Mouse (Mus musculus): ENCODE data around the gene H2al1j. TPM values are rescaled to one million over a fixed set of nuclear protein-coding genes. Genes with fewer than 3 reads are reported as not detected.
"Not testable (repeated sequence)": the region's sequence is repeated elsewhere in the genome, so short reads cannot be mapped to it uniquely, and the experiment has no call there.

The H2al1j gene
- polyA plus RNA-seq (2014; fragmentation: Nextera tagmentation; extraction: Ambion mirVana) = not detected in 2 replicates

DNA sequence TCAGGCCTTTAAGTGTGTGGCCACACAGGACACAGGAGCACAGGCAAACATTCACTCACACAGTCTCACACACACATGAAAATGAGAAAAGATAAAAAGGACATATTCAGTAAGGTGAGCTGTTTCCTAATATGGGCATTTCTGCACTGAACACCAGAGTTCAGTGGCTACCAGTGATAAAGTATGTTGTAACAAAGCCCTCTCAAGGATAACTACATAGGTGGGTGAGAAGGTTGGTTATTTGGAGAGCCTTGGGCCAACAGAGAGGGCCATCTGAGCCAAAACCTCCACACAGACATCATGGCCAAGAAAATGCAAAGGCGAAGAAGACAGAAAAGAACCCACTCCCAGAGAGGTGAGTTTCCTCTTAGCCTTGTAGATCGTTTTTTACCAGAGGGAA is at the start of gene H2al1j:
TSS of gene H2al1j (plus strand) at position 301 of the 400 bp plus-strand sequence.
- DNase-seq (ENCODE audit: low spot score); H3K27ac ChIP-seq; H3K9ac ChIP-seq; ATAC-seq (ENCODE audit: low FRiP score); H3K4me1 ChIP-seq (replicated peaks; ENCODE audit: control insufficient read depth, insufficient read depth, low read length); H3K9me3 ChIP-seq (ENCODE audit: control insufficient read depth, low read length); H3K4me2 ChIP-seq (replicated peaks); H3K36me3 ChIP-seq (replicated peaks; ENCODE audit: control insufficient read depth, insufficient read depth); H3K4me3 ChIP-seq (replicated peaks; ENCODE audit: low read length); H3K27me3 ChIP-seq (ENCODE audit: control insufficient read depth, insufficient read depth, low read length): not testable (repeated sequence)
- 97% methylated on average over 2 of the region's 2 CpGs for WGBS

DNA sequence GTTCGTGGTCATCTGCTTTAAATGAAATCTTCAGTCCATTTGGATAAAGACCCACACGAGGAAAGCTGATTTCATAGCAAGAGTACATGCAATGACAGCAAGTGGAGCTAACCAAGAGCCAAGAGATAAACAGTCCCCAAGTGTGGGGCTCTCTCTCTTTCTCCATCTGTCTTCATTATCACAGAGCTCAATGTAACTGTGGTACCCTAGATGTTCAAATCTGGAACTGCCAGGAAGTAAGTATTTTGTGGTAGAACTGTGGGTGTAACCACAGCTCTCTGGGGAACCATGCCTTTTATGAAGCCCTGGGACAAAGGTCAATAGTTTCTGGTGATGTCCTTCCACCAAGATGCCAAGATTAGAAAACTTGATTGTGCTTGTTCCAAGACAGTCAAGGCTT is 46.9 kb upstream of the H2al1j start:
- H3K9me3 ChIP-seq (ENCODE audit: control insufficient read depth, low read length) = no peaks in the 10 kb centered on the region
- no peaks in the 10 kb centered on the region for H3K4me1 ChIP-seq (replicated peaks; ENCODE audit: control insufficient read depth, insufficient read depth, low read length)
- ATAC-seq (ENCODE audit: low FRiP score) = no peak
- no peak for DNase-seq (ENCODE audit: low spot score)
- H3K4me2 ChIP-seq (replicated peaks) = no peak overlapping the region
- H3K27me3 ChIP-seq (ENCODE audit: control insufficient read depth, insufficient read depth, low read length) = no peaks in the 10 kb centered on the region
- no peak overlapping the region for H3K9ac ChIP-seq
- WGBS = 69% methylated on average over 2 of the region's 2 CpGs
- H3K27ac ChIP-seq = no peak overlapping the region
- no peak overlapping the region for H3K4me3 ChIP-seq (replicated peaks; ENCODE audit: low read length)
- H3K36me3 ChIP-seq (replicated peaks; ENCODE audit: control insufficient read depth, insufficient read depth) = no peaks in the 10 kb centered on the region

DNA sequence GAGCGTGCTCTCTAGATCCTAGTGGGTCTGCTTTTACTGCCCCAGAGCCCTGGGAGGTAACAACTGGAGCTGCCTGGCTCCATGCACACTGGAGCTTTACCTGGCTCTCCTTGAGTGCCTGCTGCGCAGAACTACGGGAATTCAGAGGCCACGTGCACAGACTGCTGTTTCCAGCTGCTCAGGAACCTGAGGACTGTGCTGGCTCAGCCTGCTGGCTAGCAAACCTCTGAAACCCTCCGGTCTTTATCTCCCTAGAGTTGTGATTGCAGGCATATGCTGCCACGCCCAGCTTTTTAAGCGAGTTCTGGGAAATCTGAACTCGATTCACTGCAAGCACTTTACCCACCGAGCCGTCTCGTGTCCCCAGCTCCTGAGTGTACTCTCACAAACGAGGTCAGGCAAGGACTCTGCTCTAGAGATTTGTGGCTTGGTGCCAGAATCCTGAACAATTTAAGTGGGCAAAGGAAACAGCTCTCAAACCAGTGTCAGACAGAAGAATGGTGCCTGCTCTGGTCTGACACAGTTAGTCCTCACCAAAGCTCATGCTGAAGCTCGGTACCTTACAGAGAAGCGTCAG is 39.2 kb upstream of the H2al1j start:
- WGBS = 80% methylated on average over 14 of the region's 14 CpGs
- H3K27me3 ChIP-seq (ENCODE audit: control insufficient read depth, insufficient read depth, low read length) = no peaks in the 10 kb centered on the region
- H3K9me3 ChIP-seq (ENCODE audit: control insufficient read depth, low read length) = no peaks in the 10 kb centered on the region
- H3K27ac ChIP-seq = no peak overlapping the region
- H3K4me1 ChIP-seq (replicated peaks; ENCODE audit: control insufficient read depth, insufficient read depth, low read length) = no peaks in the 10 kb centered on the region
- no peak overlapping the region for H3K9ac ChIP-seq
- no peaks in the 10 kb centered on the region for H3K36me3 ChIP-seq (replicated peaks; ENCODE audit: control insufficient read depth, insufficient read depth)
- DNase-seq (ENCODE audit: low spot score) (no peak), ATAC-seq (ENCODE audit: low FRiP score) (no peak)
- no peak overlapping the region for H3K4me2 ChIP-seq (replicated peaks)
- no peak overlapping the region for H3K4me3 ChIP-seq (replicated peaks; ENCODE audit: low read length)

DNA sequence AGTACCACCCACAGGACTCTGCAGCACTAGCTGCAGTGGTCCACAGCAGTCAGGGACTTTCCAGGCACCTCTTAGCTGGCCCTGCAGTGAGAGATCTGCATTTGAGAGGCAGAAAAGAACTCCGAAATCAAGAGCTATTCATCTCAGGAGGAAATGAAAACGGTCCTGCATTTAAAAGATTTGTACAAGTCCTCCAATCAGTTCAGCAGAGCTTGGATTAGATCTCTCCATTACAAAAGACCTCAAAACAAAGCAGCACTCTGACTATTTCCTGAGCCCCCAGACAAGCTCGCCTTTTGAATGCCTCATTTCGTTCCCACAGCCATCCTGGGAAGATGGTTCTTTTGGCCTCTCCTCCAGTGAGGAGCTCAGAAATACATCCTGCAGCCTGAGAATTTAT is 38.4 kb upstream of the H2al1j start:
- H3K27ac ChIP-seq = no peak overlapping the region
- H3K9ac ChIP-seq = no peak overlapping the region
- H3K9me3 ChIP-seq (ENCODE audit: control insufficient read depth, low read length) = no peaks in the 10 kb centered on the region
- no peaks in the 10 kb centered on the region for H3K36me3 ChIP-seq (replicated peaks; ENCODE audit: control insufficient read depth, insufficient read depth)
- H3K27me3 ChIP-seq (ENCODE audit: control insufficient read depth, insufficient read depth, low read length) = no peaks in the 10 kb centered on the region
- H3K4me3 ChIP-seq (replicated peaks; ENCODE audit: low read length) = no peak overlapping the region
- H3K4me2 ChIP-seq (replicated peaks) = no peak overlapping the region
- DNase-seq (ENCODE audit: low spot score) = no peak
- WGBS = 49% methylated on average over 4 of the region's 4 CpGs
- no peak for ATAC-seq (ENCODE audit: low FRiP score)
- H3K4me1 ChIP-seq (replicated peaks; ENCODE audit: control insufficient read depth, insufficient read depth, low read length) = no peaks in the 10 kb centered on the region

GRCm38 (mm10) chrX:11298957-11299356 is 28.7 kb upstream of the H2al1j start, which contains the start of gene H2al1a:
Gene H2al1a (plus strand): TSS chrX:11299257.
- H3K27me3 ChIP-seq (ENCODE audit: control insufficient read depth, insufficient read depth, low read length); H3K9ac ChIP-seq; ATAC-seq (ENCODE audit: low FRiP score); H3K4me1 ChIP-seq (replicated peaks; ENCODE audit: control insufficient read depth, insufficient read depth, low read length); H3K27ac ChIP-seq; H3K4me3 ChIP-seq (replicated peaks; ENCODE audit: low read length); H3K4me2 ChIP-seq (replicated peaks); DNase-seq (ENCODE audit: low spot score); H3K36me3 ChIP-seq (replicated peaks; ENCODE audit: control insufficient read depth, insufficient read depth); H3K9me3 ChIP-seq (ENCODE audit: control insufficient read depth, low read length): not testable (repeated sequence)
- WGBS = no CpG with 5 or more reads among the region's 3 CpGs

GRCm38 (mm10) chrX:11302132-11302531 is 25.5 kb upstream of the H2al1j start, which contains the start of gene H2al1b:
Gene H2al1b (plus strand): TSS chrX:11302432.
- not testable (repeated sequence) for H3K36me3 ChIP-seq (replicated peaks; ENCODE audit: control insufficient read depth, insufficient read depth)

GRCm38 (mm10) chrX:11305355-11305754 is 22.3 kb upstream of the H2al1j start, which contains the start of gene H2al1c:
Gene H2al1c (plus strand): TSS chrX:11305655.
- H3K4me1 ChIP-seq (replicated peaks; ENCODE audit: control insufficient read depth, insufficient read depth, low read length); H3K9me3 ChIP-seq (ENCODE audit: control insufficient read depth, low read length); H3K9ac ChIP-seq; ATAC-seq (ENCODE audit: low FRiP score); DNase-seq (ENCODE audit: low spot score); H3K27ac ChIP-seq; H3K4me3 ChIP-seq (replicated peaks; ENCODE audit: low read length); H3K36me3 ChIP-seq (replicated peaks; ENCODE audit: control insufficient read depth, insufficient read depth); H3K4me2 ChIP-seq (replicated peaks); H3K27me3 ChIP-seq (ENCODE audit: control insufficient read depth, insufficient read depth, low read length): not testable (repeated sequence)
- WGBS = 92% methylated on average over 1 of the region's 6 CpGs

More at GRCm38 (mm10) chrX:11302132-11302531, 25.5 kb upstream of the H2al1j start, which contains the start of gene H2al1b:
- not testable (repeated sequence) for H3K27me3 ChIP-seq (ENCODE audit: control insufficient read depth, insufficient read depth, low read length); H3K9ac ChIP-seq; H3K4me3 ChIP-seq (replicated peaks; ENCODE audit: low read length); H3K4me2 ChIP-seq (replicated peaks); H3K4me1 ChIP-seq (replicated peaks; ENCODE audit: control insufficient read depth, insufficient read depth, low read length); H3K27ac ChIP-seq; DNase-seq (ENCODE audit: low spot score); ATAC-seq (ENCODE audit: low FRiP score); H3K9me3 ChIP-seq (ENCODE audit: control insufficient read depth, low read length)
- WGBS = 78% methylated on average over 1 of the region's 3 CpGs

GRCm38 (mm10) chrX:11308524-11308923 is 19.1 kb upstream of the H2al1j start, which contains the start of gene H2al1d:
Gene H2al1d (plus strand): TSS chrX:11308824.
- ATAC-seq (ENCODE audit: low FRiP score) = not testable (repeated sequence)
- WGBS = no CpG with 5 or more reads among the region's 6 CpGs

DNA sequence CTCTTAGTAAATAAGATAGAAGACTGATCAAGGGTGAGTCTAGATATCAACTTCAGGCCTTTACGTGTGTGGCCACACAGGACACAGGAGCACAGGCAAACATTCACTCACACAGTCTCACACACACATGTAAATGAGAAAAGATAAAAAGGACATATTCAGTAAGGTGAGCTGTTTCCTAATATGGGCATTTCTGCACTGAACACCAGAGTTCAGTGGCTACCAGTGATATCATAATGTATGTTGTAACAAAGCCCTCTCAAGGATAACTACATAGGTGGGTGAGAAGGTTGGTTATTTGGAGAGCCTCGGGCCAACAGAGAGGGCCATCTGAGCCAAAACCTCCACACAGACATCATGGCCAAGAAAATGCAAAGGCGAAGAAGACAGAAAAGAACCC is 16.0 kb upstream of the H2al1j start, which contains the start of gene H2al1e:
TSS of gene H2al1e (plus strand) at position 301 of the 400 bp plus-strand sequence.
- no CpG with 5 or more reads among the region's 3 CpGs for WGBS
- DNase-seq (ENCODE audit: low spot score); ATAC-seq (ENCODE audit: low FRiP score): not testable (repeated sequence)

More at GRCm38 (mm10) chrX:11308524-11308923, 19.1 kb upstream of the H2al1j start, which contains the start of gene H2al1d:
- H3K9me3 ChIP-seq (ENCODE audit: control insufficient read depth, low read length); H3K4me1 ChIP-seq (replicated peaks; ENCODE audit: control insufficient read depth, insufficient read depth, low read length); H3K4me3 ChIP-seq (replicated peaks; ENCODE audit: low read length); H3K4me2 ChIP-seq (replicated peaks); H3K9ac ChIP-seq; H3K36me3 ChIP-seq (replicated peaks; ENCODE audit: control insufficient read depth, insufficient read depth); DNase-seq (ENCODE audit: low spot score); H3K27me3 ChIP-seq (ENCODE audit: control insufficient read depth, insufficient read depth, low read length); H3K27ac ChIP-seq: not testable (repeated sequence)

More for the DNA sequence above, 16.0 kb upstream of the H2al1j start, which contains the start of gene H2al1e:
- not testable (repeated sequence) for H3K36me3 ChIP-seq (replicated peaks; ENCODE audit: control insufficient read depth, insufficient read depth); H3K4me3 ChIP-seq (replicated peaks; ENCODE audit: low read length); H3K4me2 ChIP-seq (replicated peaks); H3K9ac ChIP-seq; H3K9me3 ChIP-seq (ENCODE audit: control insufficient read depth, low read length); H3K4me1 ChIP-seq (replicated peaks; ENCODE audit: control insufficient read depth, insufficient read depth, low read length); H3K27me3 ChIP-seq (ENCODE audit: control insufficient read depth, insufficient read depth, low read length); H3K27ac ChIP-seq

Data from hindbrain, embryonic 14.5 days (tissue).